Mouse (Mus musculus) stomach, postnatal 0 days (tissue): ENCODE measurements around the gene Mertk. TPM values are rescaled to one million over a fixed set of nuclear protein-coding genes. Genes with fewer than 3 reads are reported as not detected.

Experiments
- ATAC-seq: fragments of 200-750 bp; cut with Nextera tagmentation; 2 replicates; pipeline ENCODE4 v1.8.0; 2017; ENCODE audit not compliant: low FRiP score, low TSS enrichment
- DNase-seq: peaks from one replicate; pipeline ENCODE4 v3.0.0-alpha.2; 2016; ENCODE audit warnings: low spot score
- H3K27ac ChIP-seq: fragments of 300-500 bp; sonication (generic); replicated peaks from 2 replicates; pipeline ENCODE4 v1.5.1; 2014; ENCODE audit warnings: mild to moderate bottlenecking, control low read depth
- H3K27me3 ChIP-seq: fragments of 300-500 bp; sonication (generic); 2 replicates; pipeline ENCODE4 v1.6.1; 2014; ENCODE audit warnings: low read length; ENCODE audit not compliant: control insufficient read depth, insufficient read depth
- H3K36me3 ChIP-seq: fragments of 300-500 bp; sonication (generic); 2 replicates; pipeline ENCODE4 v1.6.1; 2014; ENCODE audit warnings: low read length, mixed read lengths; ENCODE audit not compliant: control insufficient read depth, insufficient read depth
- H3K4me1 ChIP-seq: fragments of 300-500 bp; sonication (generic); replicated peaks from 2 replicates; pipeline ENCODE4 v1.6.1; 2014; ENCODE audit warnings: antibody characterized with exemption; ENCODE audit not compliant: control insufficient read depth, insufficient read depth
- H3K4me2 ChIP-seq: fragments of 300-500 bp; sonication (generic); replicated peaks from 2 replicates; pipeline ENCODE4 v1.6.1; 2014; ENCODE audit warnings: low read depth, mild to moderate bottlenecking, control low read depth, moderate library complexity
- H3K4me3 ChIP-seq: fragments of 300-500 bp; sonication (generic); 2 replicates; pipeline ENCODE4 v1.5.1; 2014; ENCODE audit warnings: low read depth, low read length, control low read depth
- H3K9ac ChIP-seq: fragments of 300-500 bp; sonication (generic); 2 replicates; pipeline ENCODE4 v1.6.1; 2014; ENCODE audit warnings: mild to moderate bottlenecking, low read length, control low read depth, mixed read lengths
- H3K9me3 ChIP-seq: fragments of 300-500 bp; sonication (generic); 2 replicates; pipeline ENCODE4 v1.6.1; 2016; ENCODE audit warnings: low read length; ENCODE audit not compliant: control insufficient read depth
- CTCF ChIP-seq: IDR thresholded peaks from 2 replicates; pipeline ENCODE4 v1.5.1; 2016; ENCODE audit warnings: antibody characterized with exemption, low read depth, mild to moderate bottlenecking, moderate library complexity
- EP300 ChIP-seq: optimal IDR thresholded peaks from 2 replicates; pipeline ENCODE3; 2016; ENCODE audit warnings: antibody characterized with exemption
- WGBS: fragments of 180-500 bp; shearing (Covaris S2); extraction: QIAGEN DNeasy Blood & Tissue Kit; methylation state at CpG from one replicate; pipeline ENCODE4 v1.1.7; 2014; 5-methylcytosine and 5-hydroxymethylcytosine counted together
- polyA plus RNA-seq: library from polyadenylated mRNA; unstranded; fragments of >200 nt; fragmentation: Nextera tagmentation; extraction: Ambion mirVana; gene quantifications from 2 replicates; pipeline ENCODE4 v1.2.1, GENCODE M21; 2015

The Mertk gene
- polyA plus RNA-seq, 1 experiment from 2014 or later = 1.6 TPM

GRCm38 (mm10) chr2:128726067-128726466 lies 27.3 kb downstream of the Mertk start:
- 0 out of 2 replicates have a peak, but pooled peaks cover 3% of the 10 kb centered on the region for H3K9me3 ChIP-seq
- no peaks in the 10 kb centered on the region for H3K27me3 ChIP-seq
- TF ChIP-seq EP300 (no peak), CTCF (no peak)
- no peak overlapping the region for H3K9ac ChIP-seq
- H3K4me2 ChIP-seq = no peak overlapping the region
- DNase-seq (no peak), ATAC-seq (no peak)
- H3K4me1 ChIP-seq = no peaks in the 10 kb centered on the region
- 72% methylated on average over 5 of the region's 5 CpGs for WGBS
- no peak overlapping the region for H3K4me3 ChIP-seq
- 0 out of 2 replicates have a peak, but pooled peaks cover 2% of the 10 kb centered on the region for H3K36me3 ChIP-seq
- no peak overlapping the region for H3K27ac ChIP-seq

- Histone ChIP-seq H3K27ac (no peak overlapping the region), H3K9me3 (no peaks in the 10 kb centered on the region), H3K4me3 (no peak overlapping the region), H3K4me2 (no peak overlapping the region), H3K4me1 (no peaks in the 10 kb centered on the region), H3K36me3 (0 out of 2 replicates have a peak, but pooled peaks cover 2% of the 10 kb centered on the region), H3K9ac (no peak overlapping the region), H3K27me3 (no peaks in the 10 kb centered on the region)
- ATAC-seq (no peak), DNase-seq (no peak)
- WGBS = 61% methylated on average over 7 of the region's 7 CpGs
- TF ChIP-seq EP300 (no peak), CTCF (no peak)
These were observed 27.9 kb downstream of the Mertk start for GRCm38 (mm10) chr2:128726626-128727025.

- H3K27me3 ChIP-seq = no peaks in the 10 kb centered on the region
- 0 out of 2 replicates have a peak, but pooled peaks cover 2% of the 10 kb centered on the region for H3K36me3 ChIP-seq
- TF ChIP-seq EP300 (no peak), CTCF (no peak)
- 57% methylated on average over 3 of the region's 3 CpGs for WGBS
- H3K4me3 ChIP-seq = no peak overlapping the region
- no peak overlapping the region for H3K4me2 ChIP-seq
- no peak overlapping the region for H3K9ac ChIP-seq
- H3K27ac ChIP-seq = no peak overlapping the region
- no peak for ATAC-seq
- no peaks in the 10 kb centered on the region for H3K9me3 ChIP-seq
- no peak for DNase-seq
- no peaks in the 10 kb centered on the region for H3K4me1 ChIP-seq
These were observed 28.8 kb downstream of the Mertk start for GRCm38 (mm10) chr2:128727552-128727951.

- Histone ChIP-seq H3K27ac (no peak overlapping the region), H3K36me3 (0 out of 2 replicates have a peak, but pooled peaks cover 2% of the 10 kb centered on the region), H3K4me2 (no peak overlapping the region), H3K27me3 (no peaks in the 10 kb centered on the region), H3K4me3 (no peak overlapping the region), H3K9ac (no peak overlapping the region), H3K9me3 (no peaks in the 10 kb centered on the region), H3K4me1 (no peaks in the 10 kb centered on the region)
- DNase-seq (no peak), ATAC-seq (no peak)
- TF ChIP-seq CTCF = no peak
- no peak for TF ChIP-seq EP300
- 67% methylated on average over 4 of the region's 4 CpGs for WGBS
These were observed 29.3 kb downstream of the Mertk start for GRCm38 (mm10) chr2:128728066-128728465.

- ATAC-seq (no peak), DNase-seq (no peak)
- Histone ChIP-seq H3K9ac (no peak overlapping the region), H3K4me2 (no peak overlapping the region), H3K4me1 (no peaks in the 10 kb centered on the region), H3K36me3 (0 out of 2 replicates have a peak, but pooled peaks cover 2% of the 10 kb centered on the region), H3K9me3 (no peaks in the 10 kb centered on the region), H3K4me3 (no peak overlapping the region), H3K27me3 (no peaks in the 10 kb centered on the region), H3K27ac (no peak overlapping the region)
- WGBS = 72% methylated on average over 7 of the region's 7 CpGs
- TF ChIP-seq EP300 (no peak), CTCF (no peak)
These were observed 30.4 kb downstream of the Mertk start for GRCm38 (mm10) chr2:128729141-128729540.

GRCm38 (mm10) chr2:128731514-128731913 lies 32.8 kb downstream of the Mertk start:
- Histone ChIP-seq H3K9ac (no peak overlapping the region), H3K4me3 (no peak overlapping the region), H3K4me1 (no peaks in the 10 kb centered on the region; the same call in 1 of the 2 replicates), H3K4me2 (no peak overlapping the region), H3K9me3 (no peaks in the 10 kb centered on the region), H3K36me3 (0 out of 2 replicates have a peak, but pooled peaks cover 2% of the 10 kb centered on the region), H3K27me3 (no peaks in the 10 kb centered on the region), H3K27ac (no peak overlapping the region)
- 0 out of 2 replicates have a peak, but pooled peaks have one; percentile 49 for ATAC-seq
- DNase-seq = no peak
- TF ChIP-seq CTCF (no peak), EP300 (no peak)
- WGBS = 51% methylated on average over 10 of the region's 10 CpGs
